Mouse (Mus musculus) embryonic fibroblast, embryonic 13.5 days (primary cell): ENCODE results near the gene Gse1.

Experiments used
- CTCF ChIP-seq: IDR thresholded peaks from 2 replicates; pipeline ENCODE4 v1.5.1; 2011; ENCODE audit warnings: mild to moderate bottlenecking, control low read depth, low read length, moderate library complexity, borderline replicate concordance; ENCODE audit not compliant: insufficient read depth
- POLR2A ChIP-seq: IDR thresholded peaks from 2 replicates; pipeline ENCODE4 v1.6.1; 2011; ENCODE audit warnings: low read depth, mild to moderate bottlenecking, control low read depth, low read length, moderate library complexity

DNA sequence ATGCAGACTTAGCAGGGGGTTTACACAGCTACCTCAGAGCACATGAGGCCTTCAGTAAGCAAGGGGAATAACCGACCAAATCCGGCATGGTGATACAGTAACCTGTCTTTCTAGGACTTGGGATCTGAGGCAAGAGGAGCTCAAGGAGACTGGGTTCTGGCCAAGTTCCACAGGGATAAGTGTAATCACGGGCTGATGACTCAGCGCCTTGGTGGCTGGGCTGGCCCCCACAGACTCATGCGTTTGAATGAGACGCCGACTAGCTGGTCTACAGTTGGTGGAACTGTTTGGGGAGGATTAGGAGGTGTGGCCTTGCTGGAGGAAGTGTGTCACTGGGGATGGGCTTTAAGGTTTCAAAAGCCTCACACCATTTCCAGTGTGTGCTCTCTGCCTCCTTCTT lies 110.4 kb downstream of the Gse1 start:
- TF ChIP-seq CTCF: no peak
- no peak for TF ChIP-seq POLR2A
